Mouse (Mus musculus): ENCODE measurements around the gene Kpna2. TPM values are rescaled to one million over a fixed set of nuclear protein-coding genes. Genes with fewer than 3 reads are reported as not detected.
"Not testable (repeated sequence)": the region's sequence is repeated elsewhere in the genome, so short reads cannot be mapped to it uniquely, and the experiment has no call there.

Kpna2 gene
- polyA plus RNA-seq, 1 experiment from 2014 or later: 411 TPM

- WGBS: 50% methylated on average over 19 of the region's 19 CpGs
- no peak overlapping the region for H3K27ac ChIP-seq (ENCODE audit: low read length)
- ATAC-seq (ENCODE audit: low FRiP score, low TSS enrichment): no peak
- peaks cover 40% of the 10 kb centered on the region for H3K4me1 ChIP-seq (ENCODE audit: insufficient read depth, low read length)
- no peak overlapping the region for H3K4me2 ChIP-seq (replicated peaks; ENCODE audit: low read depth, low read length)
- H3K27me3 ChIP-seq (ENCODE audit: insufficient read depth, low read length): no peaks in the 10 kb centered on the region
- no peaks in the 10 kb centered on the region for H3K36me3 ChIP-seq (ENCODE audit: insufficient read depth, low read length)
- H3K4me3 ChIP-seq (ENCODE audit: low read length): no peak overlapping the region
- H3K9me3 ChIP-seq (ENCODE audit: low read length): no peaks in the 10 kb centered on the region
- no peak overlapping the region for H3K9ac ChIP-seq (replicated peaks; ENCODE audit: low read length)
Observed at GRCm38 (mm10) chr11:107029536-107029935, 30.2 kb upstream of the Kpna2 start.

GRCm38 (mm10) chr11:107028754-107029153 is 29.4 kb upstream of the Kpna2 start:
- Histone ChIP-seq H3K27me3 (ENCODE audit: insufficient read depth, low read length) (no peaks in the 10 kb centered on the region), H3K9me3 (ENCODE audit: low read length) (no peaks in the 10 kb centered on the region), H3K9ac (replicated peaks; ENCODE audit: low read length) (peak overlapping the region; percentile 75), H3K27ac (ENCODE audit: low read length) (peak overlapping the region; percentile 74; the same call in 1 of the 2 replicates), H3K4me2 (replicated peaks; ENCODE audit: low read depth, low read length) (peak overlapping the region; percentile 73), H3K36me3 (ENCODE audit: insufficient read depth, low read length) (no peaks in the 10 kb centered on the region), H3K4me3 (ENCODE audit: low read length) (peak overlapping the region; percentile 60), H3K4me1 (ENCODE audit: insufficient read depth, low read length) (peaks cover 46% of the 10 kb centered on the region)
- no peak for ATAC-seq (ENCODE audit: low FRiP score, low TSS enrichment)
- WGBS: 65% methylated on average over 6 of the region's 6 CpGs

- no peaks in the 10 kb centered on the region for H3K27me3 ChIP-seq (ENCODE audit: insufficient read depth, low read length)
- 2% methylated on average over 28 of the region's 29 CpGs for WGBS
Observed at GRCm38 (mm10) chr11:107028275-107028618, 28.9 kb upstream of the Kpna2 start.

GRCm38 (mm10) chr11:107027431-107028274 is 28.3 kb upstream of the Kpna2 start:
- WGBS: 1% methylated on average over 95 of the region's 107 CpGs
- no peaks in the 10 kb centered on the region for H3K27me3 ChIP-seq (ENCODE audit: insufficient read depth, low read length)
- peaks cover 45% of the 10 kb centered on the region for H3K4me1 ChIP-seq (ENCODE audit: insufficient read depth, low read length)
- peak overlapping the region; percentile 74 for H3K27ac ChIP-seq (ENCODE audit: low read length)
- H3K36me3 ChIP-seq (ENCODE audit: insufficient read depth, low read length): no peaks in the 10 kb centered on the region
- H3K4me3 ChIP-seq (ENCODE audit: low read length): peak overlapping the region; percentile 60
- peak overlapping the region; percentile 75 for H3K9ac ChIP-seq (replicated peaks; ENCODE audit: low read length)
- peak overlapping the region; percentile 73 for H3K4me2 ChIP-seq (replicated peaks; ENCODE audit: low read depth, low read length)
- H3K9me3 ChIP-seq (ENCODE audit: low read length): no peaks in the 10 kb centered on the region
- ATAC-seq (ENCODE audit: low FRiP score, low TSS enrichment): peak; percentile 91

More at GRCm38 (mm10) chr11:107028275-107028618, 28.9 kb upstream of the Kpna2 start:
- H3K36me3 ChIP-seq (ENCODE audit: insufficient read depth, low read length): no peaks in the 10 kb centered on the region
- H3K4me2 ChIP-seq (replicated peaks; ENCODE audit: low read depth, low read length): peak overlapping the region; percentile 73
- ATAC-seq (ENCODE audit: low FRiP score, low TSS enrichment): peak; percentile 53
- no peaks in the 10 kb centered on the region for H3K9me3 ChIP-seq (ENCODE audit: low read length)
- H3K9ac ChIP-seq (replicated peaks; ENCODE audit: low read length): peak overlapping the region; percentile 75
- H3K4me3 ChIP-seq (ENCODE audit: low read length): peak overlapping the region; percentile 60
- peaks cover 46% of the 10 kb centered on the region for H3K4me1 ChIP-seq (ENCODE audit: insufficient read depth, low read length)
- H3K27ac ChIP-seq (ENCODE audit: low read length): peak overlapping the region; percentile 74; the same call in 1 of the 2 replicates

GRCm38 (mm10) chr11:107026554-107027430 is 27.5 kb upstream of the Kpna2 start:
- no peaks in the 10 kb centered on the region for H3K9me3 ChIP-seq (ENCODE audit: low read length)
- H3K36me3 ChIP-seq (ENCODE audit: insufficient read depth, low read length): no peaks in the 10 kb centered on the region
- H3K27me3 ChIP-seq (ENCODE audit: insufficient read depth, low read length): no peaks in the 10 kb centered on the region
- no peak overlapping the region for H3K9ac ChIP-seq (replicated peaks; ENCODE audit: low read length)
- WGBS: 5% methylated on average over 12 of the region's 12 CpGs
- peak overlapping the region; percentile 79 for H3K4me2 ChIP-seq (replicated peaks; ENCODE audit: low read depth, low read length)
- H3K27ac ChIP-seq (ENCODE audit: low read length): no peak overlapping the region
- no peak for ATAC-seq (ENCODE audit: low FRiP score, low TSS enrichment)
- peak overlapping the region; percentile 60 for H3K4me3 ChIP-seq (ENCODE audit: low read length)
- peaks cover 38% of the 10 kb centered on the region for H3K4me1 ChIP-seq (ENCODE audit: insufficient read depth, low read length)

- WGBS: under 1% methylated on average over 44 of the region's 45 CpGs
- H3K9ac ChIP-seq (replicated peaks; ENCODE audit: low read length): peak within 1 kb of the TSS; percentile 64
- ATAC-seq (ENCODE audit: low FRiP score, low TSS enrichment): no peak
- peak within 1 kb of the TSS; percentile 37; the same call in 1 of the 2 replicates for H3K27ac ChIP-seq (ENCODE audit: low read length)
- no peaks in the 10 kb centered on the region for H3K9me3 ChIP-seq (ENCODE audit: low read length)
- H3K4me3 ChIP-seq (ENCODE audit: low read length): peak within 1 kb of the TSS; percentile 51
- H3K4me1 ChIP-seq (ENCODE audit: insufficient read depth, low read length): peaks cover 34% of the 10 kb centered on the region
- H3K36me3 ChIP-seq (ENCODE audit: insufficient read depth, low read length): no peaks in the 10 kb centered on the region
- peak within 1 kb of the TSS; percentile 79 for H3K4me2 ChIP-seq (replicated peaks; ENCODE audit: low read depth, low read length)
- H3K27me3 ChIP-seq (ENCODE audit: insufficient read depth, low read length): no peaks in the 10 kb centered on the region
Observed at GRCm38 (mm10) chr11:107025411-107026321, 26.3 kb upstream of the Kpna2 start, which contains the start of gene 1810010H24Rik. Gene 1810010H24Rik, plus strand, starts transcription at chr11:107025681.

- peak overlapping the region; percentile 79 for H3K4me2 ChIP-seq (replicated peaks; ENCODE audit: low read depth, low read length)
- WGBS: 20% methylated on average over 4 of the region's 4 CpGs
- H3K9me3 ChIP-seq (ENCODE audit: low read length): no peaks in the 10 kb centered on the region
- no peak overlapping the region for H3K4me3 ChIP-seq (ENCODE audit: low read length)
- no peak overlapping the region for H3K27ac ChIP-seq (ENCODE audit: low read length)
- no peak for ATAC-seq (ENCODE audit: low FRiP score, low TSS enrichment)
- peak overlapping the region; percentile 13; the same call in 1 of the 2 replicates for H3K9ac ChIP-seq (replicated peaks; ENCODE audit: low read length)
- H3K27me3 ChIP-seq (ENCODE audit: insufficient read depth, low read length): no peaks in the 10 kb centered on the region
- no peaks in the 10 kb centered on the region for H3K36me3 ChIP-seq (ENCODE audit: insufficient read depth, low read length)
- peaks cover 34% of the 10 kb centered on the region for H3K4me1 ChIP-seq (ENCODE audit: insufficient read depth, low read length)
Observed at GRCm38 (mm10) chr11:107024406-107024805, 25.1 kb upstream of the Kpna2 start.

- Histone ChIP-seq H3K4me3 (ENCODE audit: low read length) (no peak overlapping the region), H3K27ac (ENCODE audit: low read length) (no peak overlapping the region), H3K36me3 (ENCODE audit: insufficient read depth, low read length) (no peaks in the 10 kb centered on the region), H3K9ac (replicated peaks; ENCODE audit: low read length) (no peak overlapping the region), H3K27me3 (ENCODE audit: insufficient read depth, low read length) (no peaks in the 10 kb centered on the region), H3K4me1 (ENCODE audit: insufficient read depth, low read length) (peaks cover 26% of the 10 kb centered on the region), H3K4me2 (replicated peaks; ENCODE audit: low read depth, low read length) (no peak overlapping the region), H3K9me3 (ENCODE audit: low read length) (no peaks in the 10 kb centered on the region)
- WGBS: 90% methylated on average over 13 of the region's 13 CpGs
- ATAC-seq (ENCODE audit: low FRiP score, low TSS enrichment): no peak
Observed at GRCm38 (mm10) chr11:107022050-107022683, 22.8 kb upstream of the Kpna2 start.

GRCm38 (mm10) chr11:107019722-107020121 is 20.4 kb upstream of the Kpna2 start:
- H3K9ac ChIP-seq (replicated peaks; ENCODE audit: low read length): not testable (repeated sequence)

More at GRCm38 (mm10) chr11:107019722-107020121, 20.4 kb upstream of the Kpna2 start:
- H3K9me3 ChIP-seq (ENCODE audit: low read length); H3K4me3 ChIP-seq (ENCODE audit: low read length); H3K27ac ChIP-seq (ENCODE audit: low read length); H3K36me3 ChIP-seq (ENCODE audit: insufficient read depth, low read length); H3K27me3 ChIP-seq (ENCODE audit: insufficient read depth, low read length); ATAC-seq (ENCODE audit: low FRiP score, low TSS enrichment); H3K4me2 ChIP-seq (replicated peaks; ENCODE audit: low read depth, low read length); H3K4me1 ChIP-seq (ENCODE audit: insufficient read depth, low read length): not testable (repeated sequence)
- WGBS: 91% methylated on average over 3 of the region's 5 CpGs
